21 mouse cellular contexts compared by ENCODE assay signal in the genomic region with DNA sequence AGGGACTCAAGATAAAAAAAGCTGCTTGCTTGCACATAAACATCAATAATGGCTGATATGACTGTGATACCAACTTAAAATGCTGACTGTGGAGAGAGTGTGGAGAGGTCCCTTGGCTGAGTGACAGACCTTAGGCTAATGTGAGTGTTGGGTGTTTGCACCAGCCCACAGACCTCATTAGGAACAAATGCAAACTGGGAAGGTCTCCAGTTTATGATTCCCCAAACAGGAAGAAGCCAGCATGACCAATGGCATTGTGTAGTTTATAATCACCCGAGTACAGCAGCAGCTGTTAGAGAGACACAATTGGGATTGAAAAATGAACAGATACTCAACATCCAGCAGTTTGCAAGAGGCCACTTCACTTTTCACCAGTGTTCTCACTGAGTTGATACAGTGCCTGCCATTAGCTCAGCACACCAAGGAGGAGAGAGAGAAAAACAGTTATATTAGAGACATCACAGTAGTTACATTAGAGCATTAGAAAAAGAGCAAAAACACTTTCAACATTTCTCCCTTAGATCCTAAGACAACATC.
DNase-seq lines count a peak whose midpoint lies in the region; ATAC-seq lines count a peak whose summit lies in the region.
"Had no signal": no experiment of that assay in that cellular context is flagged by ENCODE, and none has a peak within 500 bp of the region (broad histone marks: within the 10 kb centered on the region; RNA-seq: fewer than 3 reads in every experiment).

No protein-coding gene starts in this region.

- H3K4me1 ChIP-seq in hindbrain, embryonic 13.5 days (replicated peaks), result no peaks in the 10 kb centered on the region
- H3K4me1 ChIP-seq in hindbrain, embryonic 10.5 days (replicated peaks), result no peaks in the 10 kb centered on the region
- no peaks in the 10 kb centered on the region; the same call in 1 of the 2 replicates for H3K4me1 ChIP-seq in lung, embryonic 15.5 days
- H3K4me1 ChIP-seq: embryonic facial prominence, embryonic 12.5 days; limb, embryonic 10.5 days; liver, embryonic 15.5 days; midbrain, embryonic 12.5 days had no signal

- DNase-seq in hindbrain, embryonic 10.5 days (ENCODE audit: low spot score), result no peak
- DNase-seq in lung, postnatal 25 days (ENCODE audit: low spot score), result no peak
- peak; percentile 13 for DNase-seq in retina, postnatal 1 day
- no peak for DNase-seq in retina, embryonic 14.5 days (ENCODE audit: low spot score)
- DNase-seq in kidney, postnatal 4 days, result no peak
- DNase-seq: adrenal gland, postnatal 25 days; cerebellum, postnatal 14 days; gastrocnemius, postnatal 36 days; kidney, adult 9 months; kidney, postnatal 14 days; liver had no signal

- no peaks in the 10 kb centered on the region for H3K27me3 ChIP-seq in hindbrain, embryonic 13.5 days
- H3K27me3 ChIP-seq in hindbrain, embryonic 10.5 days (ENCODE audit: insufficient read depth, poor library complexity, severe bottlenecking), result no peaks in the 10 kb centered on the region
- H3K27me3 ChIP-seq in lung, embryonic 15.5 days, result no peaks in the 10 kb centered on the region
- H3K27me3 ChIP-seq: embryonic facial prominence, embryonic 12.5 days; liver, embryonic 15.5 days; midbrain, embryonic 12.5 days had no signal

- no peak overlapping the region for H3K9ac ChIP-seq in hindbrain, embryonic 13.5 days
- no peak overlapping the region for H3K9ac ChIP-seq in lung, embryonic 15.5 days
- H3K9ac ChIP-seq: embryonic facial prominence, embryonic 12.5 days; liver, embryonic 15.5 days; midbrain, embryonic 12.5 days had no signal

- no peaks in the 10 kb centered on the region for H3K9me3 ChIP-seq in hindbrain, embryonic 13.5 days
- H3K9me3 ChIP-seq in hindbrain, embryonic 10.5 days, result no peaks in the 10 kb centered on the region
- H3K9me3 ChIP-seq in lung, embryonic 15.5 days, result no peaks in the 10 kb centered on the region
- H3K9me3 ChIP-seq: embryonic facial prominence, embryonic 12.5 days; limb, embryonic 10.5 days; liver, embryonic 15.5 days; midbrain, embryonic 12.5 days had no signal

- no peak overlapping the region for H3K4me2 ChIP-seq in hindbrain, embryonic 13.5 days
- no peak overlapping the region for H3K4me2 ChIP-seq in lung, embryonic 15.5 days
- H3K4me2 ChIP-seq: embryonic facial prominence, embryonic 12.5 days; liver, embryonic 15.5 days; midbrain, embryonic 12.5 days had no signal

- H3K36me3 ChIP-seq in hindbrain, embryonic 13.5 days, result no peaks in the 10 kb centered on the region
- no peaks in the 10 kb centered on the region for H3K36me3 ChIP-seq in hindbrain, embryonic 10.5 days
- H3K36me3 ChIP-seq in lung, embryonic 15.5 days, result no peaks in the 10 kb centered on the region
- H3K36me3 ChIP-seq: embryonic facial prominence, embryonic 12.5 days; limb, embryonic 10.5 days; liver, embryonic 15.5 days; midbrain, embryonic 12.5 days had no signal

- 44% methylated on average over 1 of the region's 1 CpGs for WGBS in hindbrain, embryonic 13.5 days
- WGBS in hindbrain, embryonic 10.5 days, result 64% methylated on average over 1 of the region's 1 CpGs
- 23% methylated on average over 1 of the region's 1 CpGs for WGBS in lung, embryonic 15.5 days

- no peak overlapping the region for H3K4me3 ChIP-seq in hindbrain, embryonic 13.5 days
- H3K4me3 ChIP-seq in hindbrain, embryonic 10.5 days, result no peak overlapping the region
- no peak overlapping the region for H3K4me3 ChIP-seq in lung, embryonic 15.5 days
- H3K4me3 ChIP-seq: embryonic facial prominence, embryonic 12.5 days; layer of hippocampus, adult 2 months; limb, embryonic 10.5 days; liver, embryonic 15.5 days; midbrain, embryonic 12.5 days had no signal

- ATAC-seq in hindbrain, embryonic 13.5 days (ENCODE audit: low FRiP score), result peak; percentile 61; the same call in 1 of the 2 replicates
- peak; percentile 84 for ATAC-seq in lung, embryonic 15.5 days (ENCODE audit: borderline replicate concordance, extremely low read depth, low FRiP score, low TSS enrichment)
- no peak for ATAC-seq in granulocyte monocyte progenitor cell, adult 5-6 weeks (replicated peaks; ENCODE audit: poor library complexity, severe bottlenecking)
- ATAC-seq: CD4-positive, CD25-positive, alpha-beta regulatory T cell, adult 4 months; inflammation-experienced regulatory T-cells, adult 6 months had no signal

- H3K27ac ChIP-seq in hindbrain, embryonic 13.5 days, result no peak overlapping the region
- no peak overlapping the region for H3K27ac ChIP-seq in hindbrain, embryonic 10.5 days
- H3K27ac ChIP-seq in lung, embryonic 15.5 days, result no peak overlapping the region
- H3K27ac ChIP-seq: embryonic facial prominence, embryonic 12.5 days; layer of hippocampus, adult 2 months; limb, embryonic 10.5 days; liver, embryonic 15.5 days; midbrain, embryonic 12.5 days had no signal
